Mouse (Mus musculus) stomach, embryonic 15.5 days (tissue): ENCODE results near the gene March6. TPM values are rescaled to one million over a fixed set of nuclear protein-coding genes. Genes with fewer than 3 reads are reported as not detected.
A peak's percentile ranks its signal among the peaks of the same experiment; 100 is the strongest.

Experiments used
- ATAC-seq: fragments of 200-750 bp; cut with Nextera tagmentation; 2 replicates; pipeline ENCODE4 v1.8.0; 2017; ENCODE audit warnings: low read depth, moderate number of reproducible peaks, moderate TSS enrichment; ENCODE audit not compliant: insufficient read depth, low FRiP score
- H3K27ac ChIP-seq: fragments of 300-500 bp; sonication (generic); 2 replicates; pipeline ENCODE4 v1.5.1; 2015; ENCODE audit warnings: mild to moderate bottlenecking, inconsistent platforms
- H3K27me3 ChIP-seq: fragments of 300-500 bp; sonication (generic); replicated peaks from 2 replicates; pipeline ENCODE4 v1.6.1; 2015; ENCODE audit warnings: inconsistent platforms
- H3K36me3 ChIP-seq: fragments of 300-500 bp; sonication (generic); 2 replicates; pipeline ENCODE4 v1.6.1; 2015; ENCODE audit warnings: inconsistent platforms
- H3K4me1 ChIP-seq: fragments of 300-500 bp; sonication (generic); 2 replicates; pipeline ENCODE4 v1.6.1; 2015; ENCODE audit warnings: inconsistent platforms
- H3K4me2 ChIP-seq: fragments of 300-500 bp; sonication (generic); 2 replicates; pipeline ENCODE4 v1.6.1; 2015; ENCODE audit warnings: mild to moderate bottlenecking, inconsistent platforms
- H3K4me3 ChIP-seq: fragments of 300-500 bp; sonication (generic); replicated peaks from 2 replicates; pipeline ENCODE4 v1.5.1; 2015; ENCODE audit warnings: inconsistent platforms
- H3K9ac ChIP-seq: fragments of 300-500 bp; sonication (generic); 2 replicates; pipeline ENCODE4 v1.6.1; 2015; ENCODE audit warnings: inconsistent platforms
- H3K9me3 ChIP-seq: fragments of 300-500 bp; sonication (generic); 2 replicates; pipeline ENCODE4 v1.6.1; 2016; ENCODE audit warnings: inconsistent platforms
- WGBS: fragments of 180-500 bp; shearing (Covaris S2); methylation state at CpG from one replicate; pipeline ENCODE4 v1.1.7; 2015; 5-methylcytosine and 5-hydroxymethylcytosine counted together
- polyA plus RNA-seq: library from polyadenylated mRNA; unstranded; fragments of >200 nt; fragmentation: Nextera tagmentation; extraction: Ambion mirVana; gene quantifications from 2 replicates; pipeline ENCODE4 v1.2.1, GENCODE M21; 2015

The March6 gene
- polyA plus RNA-seq, 1 experiment from 2014 or later = 25.6 TPM

DNA sequence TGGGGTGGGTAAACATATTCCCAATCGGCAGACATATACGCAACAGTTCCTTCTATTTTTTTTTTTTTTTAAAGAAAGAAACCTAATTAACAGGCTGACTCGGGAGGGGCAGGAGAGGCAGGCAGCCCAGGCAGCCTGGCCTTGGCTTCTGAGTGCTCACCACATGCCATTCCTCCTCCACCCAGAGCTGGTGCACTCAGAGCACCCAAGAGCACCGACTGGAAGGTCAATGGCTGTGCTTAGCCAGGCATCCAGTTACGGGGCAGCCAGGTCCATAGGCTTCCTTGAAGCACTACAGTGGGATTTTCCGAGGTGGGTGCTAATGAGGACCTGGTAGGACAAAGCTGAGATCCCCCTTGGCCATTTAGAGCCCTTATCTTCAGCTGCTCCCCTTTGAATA, 88.9 kb downstream of the March6 start:
- no peak for ATAC-seq
- H3K4me3 ChIP-seq = no peak overlapping the region
- no peaks in the 10 kb centered on the region for H3K36me3 ChIP-seq
- no peak overlapping the region for H3K27ac ChIP-seq
- H3K4me1 ChIP-seq = no peaks in the 10 kb centered on the region
- H3K9me3 ChIP-seq = no peaks in the 10 kb centered on the region
- no peak overlapping the region for H3K4me2 ChIP-seq
- no peak overlapping the region for H3K9ac ChIP-seq
- 64% methylated on average over 6 of the region's 6 CpGs for WGBS
- H3K27me3 ChIP-seq = no peaks in the 10 kb centered on the region

DNA sequence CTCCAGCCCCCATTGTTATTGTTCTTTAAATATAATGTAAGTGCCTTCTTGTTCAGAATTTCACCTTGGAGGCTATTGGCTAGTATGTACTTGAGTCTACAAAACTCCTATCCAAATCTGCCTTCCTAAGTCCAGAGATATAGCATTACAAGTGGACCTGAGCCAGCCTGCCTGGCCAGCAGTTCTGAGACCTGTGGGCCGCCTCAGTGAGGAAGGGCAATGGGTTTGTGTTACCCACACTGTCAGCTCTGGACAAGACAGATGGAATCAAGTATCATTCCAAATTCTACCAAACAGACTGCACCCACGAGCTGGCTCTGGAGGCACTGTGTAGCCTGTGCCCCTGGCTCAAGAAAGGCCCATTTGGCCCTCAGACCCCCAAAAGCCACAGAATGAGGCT, 94.0 kb downstream of the March6 start:
- H3K4me3 ChIP-seq = no peak overlapping the region
- no peak overlapping the region for H3K4me2 ChIP-seq
- H3K27ac ChIP-seq = no peak overlapping the region
- no peak overlapping the region for H3K9ac ChIP-seq
- 78% methylated on average over 2 of the region's 2 CpGs for WGBS
- no peaks in the 10 kb centered on the region for H3K4me1 ChIP-seq
- no peaks in the 10 kb centered on the region for H3K36me3 ChIP-seq
- no peak for ATAC-seq
- H3K27me3 ChIP-seq = no peaks in the 10 kb centered on the region
- no peaks in the 10 kb centered on the region for H3K9me3 ChIP-seq

DNA sequence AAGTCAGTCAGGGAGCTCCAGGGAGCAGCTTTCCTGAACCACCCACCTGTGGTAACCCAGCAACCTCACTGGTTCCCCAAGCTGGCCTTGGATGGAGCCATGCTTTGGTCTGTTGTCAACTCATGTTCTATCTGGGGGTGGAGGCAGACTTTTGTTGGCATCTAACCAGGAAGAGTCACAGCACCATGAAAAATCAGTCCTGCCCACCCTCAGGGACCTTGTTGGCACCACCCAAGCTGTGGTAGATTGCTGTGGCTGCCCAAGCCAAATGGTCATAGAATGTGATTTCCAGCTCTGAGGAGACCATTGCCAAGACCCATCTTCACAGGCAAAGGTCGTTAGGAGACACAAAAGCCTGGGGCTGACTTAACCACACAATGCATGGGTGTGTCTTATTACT, 94.8 kb downstream of the March6 start:
- H3K4me2 ChIP-seq = no peak overlapping the region
- no peak for ATAC-seq
- H3K4me3 ChIP-seq = no peak overlapping the region
- H3K4me1 ChIP-seq = no peaks in the 10 kb centered on the region
- H3K9me3 ChIP-seq = no peaks in the 10 kb centered on the region
- no peaks in the 10 kb centered on the region for H3K36me3 ChIP-seq
- 41% methylated on average over 1 of the region's 1 CpGs for WGBS
- H3K9ac ChIP-seq = no peak overlapping the region
- no peak overlapping the region for H3K27ac ChIP-seq
- no peaks in the 10 kb centered on the region for H3K27me3 ChIP-seq

DNA sequence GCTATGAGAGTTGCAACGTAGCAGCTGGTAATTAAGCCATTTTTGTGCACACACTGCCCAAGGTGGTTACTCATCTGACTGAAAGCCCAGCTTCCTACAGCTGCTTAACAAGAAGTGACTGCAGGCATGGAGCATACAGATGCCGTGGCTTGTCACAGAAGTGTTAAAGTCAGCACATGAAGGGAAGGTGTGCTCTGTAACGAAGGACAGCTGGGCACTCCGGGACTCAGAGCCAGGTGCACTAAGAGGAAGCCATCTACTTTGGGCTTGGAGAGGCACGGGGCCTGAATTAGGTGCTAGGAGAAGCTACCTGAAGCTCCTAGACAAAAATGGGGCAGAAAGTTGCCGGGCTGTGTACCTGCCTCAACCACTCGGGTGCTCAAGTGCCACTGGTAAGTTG, 97.1 kb downstream of the March6 start:
- 59% methylated on average over 7 of the region's 7 CpGs for WGBS
- Histone ChIP-seq H3K9me3 (no peaks in the 10 kb centered on the region), H3K9ac (no peak overlapping the region), H3K36me3 (no peaks in the 10 kb centered on the region), H3K4me1 (no peaks in the 10 kb centered on the region), H3K4me3 (no peak overlapping the region), H3K27me3 (no peaks in the 10 kb centered on the region), H3K4me2 (no peak overlapping the region), H3K27ac (no peak overlapping the region)
- no peak for ATAC-seq

DNA sequence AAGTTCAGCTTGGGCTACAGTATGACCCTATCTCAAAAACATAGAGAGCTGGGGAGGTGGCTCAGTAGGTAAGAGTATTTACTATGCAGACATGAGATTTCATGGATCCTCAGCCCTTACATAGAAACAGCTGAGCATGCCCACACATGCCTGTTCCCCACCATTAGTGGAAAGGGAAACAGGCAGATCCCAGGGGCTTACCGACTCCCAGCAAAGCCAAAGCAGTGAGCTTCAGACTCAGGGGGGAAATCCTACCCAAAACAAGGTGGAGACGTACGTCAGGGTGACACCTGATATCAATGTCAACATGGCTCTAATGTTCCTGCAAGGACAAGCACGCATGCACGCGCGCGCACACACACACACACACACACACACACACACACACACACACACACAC, 99.0 kb downstream of the March6 start:
- no peaks in the 10 kb centered on the region for H3K4me1 ChIP-seq
- 78% methylated on average over 8 of the region's 8 CpGs for WGBS
- ATAC-seq = no peak

DNA sequence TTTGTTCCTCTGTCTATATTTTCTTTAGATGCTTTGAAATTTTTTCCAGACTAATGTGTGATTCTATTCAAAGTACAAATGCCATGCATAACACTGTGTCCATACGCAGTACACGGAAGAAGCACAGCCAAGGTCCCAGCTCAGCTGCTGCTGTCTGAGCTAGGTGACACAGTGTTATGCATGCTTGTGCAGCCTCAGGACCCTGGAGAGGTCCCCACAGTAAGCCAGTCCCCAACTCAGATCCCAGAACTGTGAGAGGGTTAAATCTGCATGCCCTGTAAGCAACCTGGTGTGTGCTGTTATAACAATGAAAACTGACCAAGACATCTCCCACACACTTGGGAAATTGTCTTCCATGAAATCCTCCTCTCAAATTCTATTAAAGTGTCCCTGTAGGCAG, 100.8 kb downstream of the March6 start:
- WGBS = 73% methylated on average over 2 of the region's 2 CpGs
- H3K4me3 ChIP-seq = no peak overlapping the region
- H3K4me2 ChIP-seq = no peak overlapping the region
- no peaks in the 10 kb centered on the region for H3K36me3 ChIP-seq
- no peaks in the 10 kb centered on the region for H3K27me3 ChIP-seq
- ATAC-seq = no peak
- no peaks in the 10 kb centered on the region for H3K4me1 ChIP-seq
- H3K9ac ChIP-seq = no peak overlapping the region
- H3K9me3 ChIP-seq = no peaks in the 10 kb centered on the region
- no peak overlapping the region for H3K27ac ChIP-seq

More for the DNA sequence above, 99.0 kb downstream of the March6 start:
- Histone ChIP-seq H3K27me3 (no peaks in the 10 kb centered on the region), H3K36me3 (no peaks in the 10 kb centered on the region), H3K4me2 (no peak overlapping the region), H3K9ac (no peak overlapping the region), H3K4me3 (no peak overlapping the region), H3K9me3 (no peaks in the 10 kb centered on the region), H3K27ac (no peak overlapping the region)

DNA sequence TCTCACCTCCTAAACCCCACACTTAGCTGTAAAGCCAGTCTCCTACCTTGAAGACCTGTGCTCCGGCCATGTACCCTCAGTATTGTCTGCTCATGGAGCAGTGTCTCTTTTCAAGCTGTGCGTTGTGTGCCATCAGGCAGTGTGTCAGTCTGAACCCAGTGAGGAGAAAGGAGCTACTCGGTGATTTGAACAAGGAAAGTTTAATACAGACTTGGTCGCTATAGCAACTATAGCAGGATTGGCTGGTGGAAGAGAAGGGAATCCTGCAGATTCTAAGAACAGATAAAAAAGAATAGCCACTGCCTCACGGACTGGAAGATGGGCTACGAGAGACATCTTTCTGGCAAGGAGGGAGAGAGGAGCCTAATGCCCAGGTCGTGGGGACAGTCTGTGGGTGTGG, 101.4 kb downstream of the March6 start:
- no peak overlapping the region for H3K4me2 ChIP-seq
- WGBS = 70% methylated on average over 7 of the region's 7 CpGs
- ATAC-seq = no peak
- H3K4me1 ChIP-seq = no peaks in the 10 kb centered on the region
- H3K27me3 ChIP-seq = no peaks in the 10 kb centered on the region
- H3K27ac ChIP-seq = no peak overlapping the region
- no peak overlapping the region for H3K9ac ChIP-seq
- H3K4me3 ChIP-seq = no peak overlapping the region
- no peaks in the 10 kb centered on the region for H3K9me3 ChIP-seq
- no peaks in the 10 kb centered on the region for H3K36me3 ChIP-seq

DNA sequence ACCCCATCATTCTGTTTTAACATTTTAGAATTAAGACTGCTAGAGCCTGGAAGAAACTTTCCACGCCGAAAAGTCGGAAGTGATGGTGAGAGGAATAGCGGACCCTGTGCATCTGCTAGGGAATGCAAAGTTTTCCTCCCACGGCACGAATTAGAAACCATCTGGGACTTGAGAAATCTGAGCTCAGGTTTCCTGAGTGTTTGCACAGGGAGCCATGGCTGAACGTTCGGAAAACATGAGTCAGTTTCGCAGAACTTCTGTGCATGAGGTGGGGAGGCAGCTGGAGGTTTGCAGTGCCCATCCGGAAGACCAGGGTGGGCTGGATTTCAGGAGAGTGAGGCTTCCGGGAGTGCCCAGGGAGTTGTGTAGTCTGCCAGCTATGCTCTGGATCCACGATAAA, 102.3 kb downstream of the March6 start:
- H3K4me2 ChIP-seq = no peak overlapping the region
- H3K9me3 ChIP-seq = no peaks in the 10 kb centered on the region
- H3K27me3 ChIP-seq = no peaks in the 10 kb centered on the region
- no peaks in the 10 kb centered on the region for H3K4me1 ChIP-seq
- no peak overlapping the region for H3K4me3 ChIP-seq
- no peak overlapping the region for H3K9ac ChIP-seq
- no peak overlapping the region for H3K27ac ChIP-seq
- no peaks in the 10 kb centered on the region for H3K36me3 ChIP-seq
- WGBS = 68% methylated on average over 12 of the region's 12 CpGs
- ATAC-seq = no peak

DNA sequence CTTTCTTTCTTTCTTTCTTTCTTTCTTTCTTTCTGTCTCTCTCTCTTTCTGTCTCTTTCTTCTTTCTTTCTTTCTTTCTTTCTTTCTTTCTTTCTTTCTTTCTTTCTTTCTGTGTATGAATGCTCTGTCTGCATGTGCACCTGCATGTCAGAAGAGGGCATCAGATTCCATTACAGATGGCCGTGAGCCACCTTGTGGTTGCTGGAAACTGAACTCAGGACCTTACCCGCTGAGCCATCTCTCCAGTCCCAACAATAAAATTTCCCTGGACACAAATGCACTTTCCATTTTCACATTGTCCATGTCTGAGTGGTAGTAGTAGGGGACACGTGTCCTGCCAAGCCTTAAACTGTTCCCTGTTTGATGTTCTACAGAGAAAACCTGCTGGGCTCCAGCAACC, 103.5 kb downstream of the March6 start:
- H3K4me3 ChIP-seq = no peak overlapping the region
- H3K36me3 ChIP-seq = no peaks in the 10 kb centered on the region
- WGBS = 62% methylated on average over 3 of the region's 3 CpGs
- H3K9me3 ChIP-seq = no peaks in the 10 kb centered on the region
- no peak overlapping the region for H3K9ac ChIP-seq
- no peak overlapping the region for H3K27ac ChIP-seq
- no peak for ATAC-seq
- no peaks in the 10 kb centered on the region for H3K27me3 ChIP-seq
- no peak overlapping the region for H3K4me2 ChIP-seq
- H3K4me1 ChIP-seq = no peaks in the 10 kb centered on the region

DNA sequence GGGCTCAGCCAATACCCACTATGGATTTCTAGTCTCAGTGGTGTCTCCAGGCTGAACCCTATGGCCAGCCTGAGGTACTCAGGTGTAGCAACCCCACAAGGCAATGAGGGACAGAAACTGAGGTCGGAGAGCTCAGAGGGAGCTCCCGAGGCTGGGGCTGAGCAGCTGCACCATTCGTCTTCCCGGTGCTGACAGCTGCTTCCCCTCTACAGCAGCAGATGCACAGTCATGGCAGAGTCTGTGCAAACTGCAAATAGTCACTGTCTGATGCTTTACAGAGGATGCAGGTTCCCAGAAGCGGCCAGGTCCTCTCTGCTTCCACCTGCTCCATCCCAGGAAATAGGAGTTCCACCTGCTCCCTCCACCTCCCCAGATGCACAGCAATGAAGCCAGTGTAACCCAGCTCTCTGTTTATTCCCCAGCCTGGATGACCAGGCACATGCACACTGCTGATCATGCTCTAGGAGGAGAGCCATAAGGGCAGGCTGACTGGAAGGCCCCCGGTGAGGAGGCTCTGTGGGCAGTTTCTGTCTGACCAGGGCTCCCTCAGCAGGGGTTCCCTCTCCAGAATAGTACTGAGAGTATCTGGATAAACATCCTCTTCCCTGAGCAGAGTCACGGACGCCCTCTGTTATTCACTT, 104.7 kb downstream of the March6 start:
- no peak overlapping the region for H3K4me3 ChIP-seq
- no peak for ATAC-seq
- WGBS = 32% methylated on average over 8 of the region's 8 CpGs
- H3K4me2 ChIP-seq = no peak overlapping the region
- H3K27ac ChIP-seq = no peak overlapping the region
- no peaks in the 10 kb centered on the region for H3K27me3 ChIP-seq
- H3K36me3 ChIP-seq = no peaks in the 10 kb centered on the region
- H3K9me3 ChIP-seq = no peaks in the 10 kb centered on the region
- H3K4me1 ChIP-seq = no peaks in the 10 kb centered on the region
- no peak overlapping the region for H3K9ac ChIP-seq

DNA sequence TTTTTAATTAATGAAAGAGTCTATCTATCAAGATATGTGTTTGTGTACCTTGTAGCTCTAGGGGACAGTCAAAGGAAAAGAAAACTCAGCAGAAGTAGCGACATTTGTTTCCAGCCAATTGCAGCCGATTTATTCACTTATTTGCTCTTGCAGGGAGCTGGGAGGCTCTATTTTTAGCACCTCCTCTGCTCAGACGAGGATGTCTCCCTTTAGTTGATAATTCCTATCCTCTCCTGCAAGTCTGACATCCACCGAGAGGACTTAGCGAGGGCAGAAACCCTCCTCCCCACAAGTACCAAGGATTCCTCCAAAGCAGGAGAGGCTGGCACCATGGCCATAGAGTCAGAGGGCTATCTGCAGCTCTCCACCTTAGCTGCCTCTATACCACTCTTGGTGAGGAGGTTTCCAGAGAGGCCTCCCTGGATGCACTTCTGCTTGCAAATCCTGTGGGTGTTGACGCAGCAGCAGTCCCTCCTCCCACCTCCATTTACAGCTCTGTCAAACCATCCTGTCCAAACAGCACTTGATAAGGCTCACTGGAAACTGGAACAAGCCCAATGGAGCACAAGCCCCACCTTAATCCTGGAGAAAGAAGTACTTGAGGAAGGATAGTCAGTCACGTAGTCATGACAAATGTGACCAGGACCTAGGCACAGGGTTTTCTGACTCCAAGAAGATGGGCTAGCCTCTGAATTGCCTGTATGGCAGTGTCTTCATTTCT, 108.0 kb downstream of the March6 start:
- Histone ChIP-seq H3K9ac (no peak overlapping the region), H3K27me3 (no peaks in the 10 kb centered on the region), H3K4me3 (no peak overlapping the region), H3K36me3 (no peaks in the 10 kb centered on the region), H3K4me2 (no peak overlapping the region), H3K9me3 (no peaks in the 10 kb centered on the region), H3K27ac (no peak overlapping the region), H3K4me1 (0 out of 2 replicates have a peak, but pooled peaks cover 9% of the 10 kb centered on the region)
- ATAC-seq = peak; percentile 52; the same call in 1 of the 2 replicates
- 50% methylated on average over 7 of the region's 7 CpGs for WGBS

DNA sequence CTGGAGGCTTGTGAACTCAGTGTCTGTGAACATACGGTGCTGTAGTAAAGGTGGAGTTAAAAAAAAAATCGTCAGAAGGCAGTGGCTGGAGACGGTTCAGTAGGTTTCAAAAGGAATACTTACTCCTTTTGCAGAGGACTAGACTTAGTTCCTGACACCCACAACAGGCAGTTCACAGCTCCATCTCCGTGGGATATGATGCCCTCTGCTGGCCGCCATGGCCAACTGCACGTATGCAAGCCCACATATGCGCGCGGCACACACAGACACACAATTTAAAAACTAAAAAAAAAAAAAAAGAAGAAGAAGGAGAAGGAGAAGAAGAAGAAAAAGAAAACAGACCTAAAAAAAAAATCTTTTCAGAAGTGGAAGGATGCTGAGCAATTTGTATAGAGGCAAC, 111.8 kb downstream of the March6 start:
- ATAC-seq = no peak
- 31% methylated on average over 9 of the region's 9 CpGs for WGBS
- Histone ChIP-seq H3K4me3 (no peak overlapping the region), H3K27ac (no peak overlapping the region), H3K36me3 (no peaks in the 10 kb centered on the region), H3K9ac (no peak overlapping the region), H3K4me2 (peak overlapping the region; percentile 42; the same call in 1 of the 2 replicates), H3K4me1 (0 out of 2 replicates have a peak, but pooled peaks cover 10% of the 10 kb centered on the region), H3K9me3 (no peaks in the 10 kb centered on the region), H3K27me3 (no peaks in the 10 kb centered on the region)
